Mouse (Mus musculus) A20 (cell line): ENCODE measurements at regions not wholly inside any gene's neighbourhood (a gene's known extent, or its start where the extent isn't known, plus 50 kb on each side); places are given as distances from the start of the nearest gene placed in this dataset.

Experiments used
- DNase-seq: peaks from one replicate; pipeline ENCODE4 v3.0.0-alpha.2; 2011; ENCODE audit warnings: low read depth, low spot score

DNA sequence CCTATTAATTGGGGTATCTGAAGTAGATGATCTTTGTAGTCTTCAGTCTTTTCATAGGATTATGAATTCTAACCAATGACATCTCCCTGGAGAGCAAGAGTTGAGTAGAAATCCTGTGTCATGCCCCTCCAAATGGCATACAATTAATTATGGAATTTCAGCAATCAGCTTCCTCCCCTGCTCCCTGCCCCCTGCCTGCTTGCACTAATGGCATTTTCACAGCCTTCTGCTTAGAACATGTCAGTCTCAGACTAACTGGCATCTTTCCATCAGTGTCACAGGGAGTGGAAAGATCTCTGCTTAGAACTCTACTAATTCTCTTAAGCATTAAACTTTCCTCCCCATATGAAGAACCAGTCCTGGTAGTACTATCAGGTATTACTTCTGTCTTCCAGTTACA lies 581.8 kb upstream of the Camk1g start:
- DNase-seq = no peak

DNA sequence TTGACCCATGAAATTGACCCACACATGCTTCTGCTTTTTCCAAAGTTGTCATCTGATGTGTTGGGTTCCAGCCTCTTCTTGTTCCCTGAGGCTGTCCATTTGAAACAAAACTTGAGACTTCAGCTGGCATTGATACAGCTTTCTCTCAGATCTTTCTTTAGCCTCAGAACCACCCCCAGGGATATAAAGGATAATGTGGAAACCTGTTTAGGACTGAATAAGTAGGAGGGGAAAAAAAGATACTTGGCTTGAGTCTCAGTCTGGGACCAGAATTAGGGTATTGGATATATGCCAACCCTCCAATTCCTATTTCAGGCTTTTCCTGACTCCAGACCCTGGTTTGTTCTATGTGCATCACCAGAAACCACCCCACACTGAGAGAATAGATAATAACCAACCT lies 579.7 kb upstream of the Camk1g start:
- DNase-seq = no peak

DNA sequence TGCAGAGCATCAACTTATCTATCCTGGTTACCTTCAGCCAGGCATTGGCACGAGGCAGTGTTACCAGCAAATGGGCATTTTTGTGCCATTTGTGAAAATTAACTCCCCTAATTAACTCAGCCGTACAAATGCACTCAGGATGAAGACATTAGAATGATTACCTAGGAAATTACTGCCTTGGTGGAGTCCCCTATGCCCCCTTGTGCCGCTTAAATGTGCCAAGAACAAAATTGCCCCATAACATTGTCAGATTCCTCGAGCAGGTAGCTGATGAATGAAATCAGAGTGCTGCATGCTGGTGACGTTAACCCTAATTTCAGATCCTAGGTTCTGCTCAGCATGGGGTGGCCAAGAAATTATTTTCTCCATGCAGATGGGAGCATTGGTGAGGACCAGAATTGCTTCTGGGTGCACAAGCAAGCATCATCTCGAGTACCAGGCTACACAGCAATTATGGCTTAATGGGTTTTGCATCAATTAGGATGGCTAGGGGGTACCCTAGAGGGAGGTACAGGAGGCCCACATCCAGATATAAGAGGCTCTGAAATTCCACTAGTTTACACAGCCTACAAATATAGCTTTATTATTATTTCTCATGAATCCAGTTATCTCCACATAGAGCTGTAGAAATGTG lies 577.0 kb upstream of the Camk1g start:
- DNase-seq = no peak

DNA sequence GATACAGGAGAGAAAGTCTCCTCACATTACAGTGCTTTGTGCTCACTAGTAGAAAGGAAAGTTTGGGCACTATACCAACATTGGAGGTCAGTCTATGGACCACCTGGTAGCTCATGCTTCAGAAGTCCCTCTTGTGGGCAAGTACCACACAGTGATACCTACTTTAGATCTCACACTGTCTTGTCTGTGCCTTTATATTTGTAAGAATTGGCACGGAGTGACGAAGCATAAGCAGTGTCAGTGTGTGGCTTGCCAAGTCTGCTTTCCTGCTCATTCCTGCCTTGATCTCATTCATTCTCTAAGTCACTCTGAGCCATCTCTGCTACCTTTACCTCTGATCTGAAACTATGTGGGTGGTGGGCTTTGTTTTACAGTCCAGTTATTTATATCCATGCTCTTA lies 565.9 kb upstream of the Camk1g start:
- no peak for DNase-seq

DNA sequence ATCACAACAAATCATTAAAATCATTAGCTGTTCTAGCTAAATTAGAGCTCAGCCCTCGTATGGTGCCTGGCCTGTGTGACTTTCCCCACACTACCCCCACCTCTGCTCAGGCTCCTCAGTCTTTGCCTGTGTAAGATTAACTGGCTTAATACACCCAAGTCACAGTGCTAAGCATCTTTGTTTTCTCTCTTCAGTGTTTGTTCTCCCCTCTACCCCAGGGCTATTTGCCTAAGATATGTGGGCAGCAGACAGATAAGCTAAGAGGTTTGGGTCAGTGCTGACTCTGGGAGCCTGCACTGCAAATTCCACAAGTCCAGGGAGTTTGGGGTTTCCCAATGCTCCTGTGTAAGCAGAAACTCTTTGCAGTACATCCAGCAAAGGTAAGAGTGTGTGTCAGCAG lies 564.2 kb upstream of the Camk1g start:
- DNase-seq = no peak

DNA sequence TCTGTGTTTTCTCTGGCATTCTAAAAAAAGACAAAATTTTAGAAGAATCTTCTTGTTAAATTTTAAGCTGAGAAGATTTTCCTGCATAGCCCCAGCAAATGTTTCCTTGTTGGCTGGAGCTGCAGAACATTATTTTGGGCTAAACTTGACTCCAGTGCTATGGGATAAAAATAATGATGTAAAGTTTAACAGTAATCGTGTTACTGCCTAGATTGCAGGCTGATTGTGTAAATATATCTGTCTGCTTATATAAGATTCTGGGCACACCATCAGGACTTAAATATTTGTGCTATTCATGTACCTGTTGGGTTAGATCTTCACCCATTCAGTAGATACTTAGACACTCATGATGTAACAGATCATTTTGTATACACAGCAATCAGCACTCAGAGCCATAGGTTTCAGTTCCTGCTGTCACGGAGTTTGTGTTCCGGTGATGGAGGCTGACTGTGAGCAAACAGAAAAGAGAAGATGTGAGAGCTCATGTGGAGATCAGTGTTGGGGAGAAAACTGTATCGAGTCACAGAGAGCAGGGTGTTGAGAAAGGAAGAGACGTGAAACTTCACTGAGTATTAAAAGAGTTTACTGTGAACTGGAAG lies 561.1 kb upstream of the Camk1g start:
- no peak for DNase-seq

DNA sequence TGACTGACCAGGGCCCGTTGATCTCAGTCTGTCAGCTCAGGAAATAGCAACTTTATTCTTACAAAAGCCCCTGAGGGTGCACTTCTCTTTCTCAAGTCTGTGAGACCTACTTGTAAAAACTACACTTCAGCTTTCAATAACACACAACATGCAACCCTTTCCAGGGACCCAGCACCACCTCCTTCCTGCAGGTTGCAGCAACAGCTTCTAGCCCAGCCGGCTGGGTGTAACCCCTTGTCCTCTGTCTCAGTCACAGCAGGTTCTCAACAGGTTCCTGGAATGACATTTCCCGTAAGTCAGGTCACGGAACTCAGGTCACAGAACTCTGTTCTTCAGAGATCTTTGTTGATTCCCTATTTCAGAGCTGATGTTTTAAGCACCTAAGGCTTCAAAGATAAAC lies 558.5 kb upstream of the Camk1g start:
- DNase-seq = no peak

DNA sequence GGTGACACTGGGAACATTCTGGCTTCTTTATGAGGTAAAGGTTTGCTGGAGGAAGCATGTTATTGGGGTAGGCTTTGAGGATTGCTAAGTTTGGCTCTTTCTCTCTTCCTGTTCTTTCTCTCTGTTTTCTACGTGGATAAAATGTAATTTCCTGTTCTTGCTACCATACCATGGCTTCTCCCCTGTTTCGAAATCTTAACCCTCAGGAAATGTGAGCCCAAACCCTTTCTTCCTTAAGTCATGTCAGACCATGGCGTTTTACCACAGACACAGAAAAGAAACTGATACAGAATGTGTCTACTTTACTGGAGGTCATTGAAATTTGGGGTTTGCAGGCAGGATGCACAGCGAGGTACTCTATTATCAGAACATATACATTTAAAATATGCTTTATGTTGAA lies 552.7 kb upstream of the Camk1g start:
- DNase-seq = no peak

DNA sequence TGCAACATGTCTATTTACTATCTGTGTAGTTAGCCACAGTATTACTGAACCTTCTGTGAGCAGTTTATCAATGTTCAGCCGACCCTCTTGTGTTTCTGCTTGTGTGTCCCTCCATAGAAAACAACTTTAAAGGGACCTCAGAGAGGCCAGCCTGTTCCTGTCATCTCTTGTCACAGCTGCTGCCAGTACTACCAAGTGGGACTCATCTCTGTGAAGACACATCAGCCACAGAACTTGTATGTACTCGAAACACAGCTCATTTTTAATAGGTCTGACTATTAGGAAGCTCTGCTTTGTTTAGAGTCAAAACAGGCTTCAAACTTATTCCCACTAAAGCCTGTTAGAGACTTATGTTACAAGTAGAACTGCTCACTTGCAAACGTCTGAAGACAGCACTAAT lies 549.1 kb upstream of the Camk1g start:
- DNase-seq = no peak

DNA sequence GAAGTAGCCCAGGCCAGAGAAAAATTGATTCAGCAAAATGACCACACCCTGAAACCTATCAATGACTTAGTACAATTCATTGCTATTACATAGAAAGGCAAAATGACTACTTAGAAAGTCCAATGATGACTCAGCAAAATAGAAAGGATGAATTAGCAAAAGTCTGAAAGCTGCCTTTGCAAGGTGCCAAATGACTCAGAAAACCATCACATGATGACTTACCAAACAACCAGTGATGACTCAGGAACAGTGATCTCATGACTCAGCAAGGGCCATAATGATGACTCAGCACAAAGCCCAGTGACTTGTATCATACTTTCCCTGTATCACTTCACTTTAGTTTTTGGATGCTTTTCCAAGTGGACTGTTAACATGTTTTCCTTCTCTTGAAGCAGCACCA lies 535.6 kb upstream of the Camk1g start:
- no peak for DNase-seq

DNA sequence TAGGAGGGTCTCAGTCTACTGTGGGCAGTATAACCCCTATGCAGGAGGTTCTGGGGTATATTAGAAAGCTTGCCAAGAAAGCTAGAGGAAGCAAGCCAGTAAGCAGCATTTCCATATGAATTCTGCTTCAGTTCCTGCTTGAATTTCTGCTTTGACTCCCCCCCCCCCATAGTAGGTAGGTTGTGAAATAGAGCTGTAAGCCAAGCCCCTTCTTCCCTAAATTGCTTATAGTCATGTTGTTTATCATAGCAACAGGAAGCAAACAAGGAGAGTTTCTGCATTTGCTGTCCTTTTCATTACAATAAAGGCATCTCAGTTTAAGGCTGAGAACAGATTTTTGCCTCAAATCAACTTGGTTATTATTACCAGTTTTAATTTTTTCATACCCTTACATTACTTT lies 524.0 kb upstream of the Camk1g start:
- no peak for DNase-seq

DNA sequence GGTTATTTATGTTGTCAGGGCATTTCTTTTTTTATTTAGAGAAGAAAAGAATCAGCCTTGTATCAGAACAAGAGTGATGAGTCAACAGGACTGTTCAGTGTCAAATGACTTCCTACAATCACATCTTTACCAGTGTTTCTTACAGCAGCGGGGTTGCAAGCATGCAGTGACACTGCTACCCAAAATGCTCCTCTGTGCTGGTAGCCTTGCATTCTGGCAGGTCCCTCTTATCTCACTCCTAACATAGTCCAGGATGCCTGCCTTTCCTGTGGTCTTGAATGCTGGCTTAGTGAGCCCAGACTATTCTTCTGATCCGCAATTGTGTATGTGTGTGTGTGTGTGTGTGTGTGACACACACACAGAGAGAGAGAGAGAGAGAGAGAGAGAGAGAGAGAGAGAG lies 506.4 kb upstream of the Camk1g start:
- DNase-seq = no peak

DNA sequence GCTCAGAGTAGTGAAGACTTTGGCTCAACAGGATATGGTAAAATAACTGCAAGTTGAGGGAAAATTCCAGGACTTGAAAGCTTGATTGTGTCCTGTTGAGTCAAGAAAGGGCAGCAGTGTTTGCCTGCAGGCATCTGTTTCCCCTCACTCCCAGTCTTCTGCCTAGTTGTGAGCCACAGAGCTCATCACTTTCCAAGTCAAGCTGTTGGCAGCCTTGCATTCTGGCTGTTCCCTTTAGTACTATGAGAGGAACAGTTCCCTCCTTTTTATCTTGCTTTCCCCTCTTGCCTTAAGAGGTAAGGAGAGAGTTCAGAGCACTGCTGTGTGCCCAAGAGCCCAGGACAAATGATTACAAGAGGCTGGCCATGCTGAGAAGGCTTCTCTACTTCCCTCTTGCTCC lies 506.0 kb upstream of the Camk1g start:
- DNase-seq = no peak

DNA sequence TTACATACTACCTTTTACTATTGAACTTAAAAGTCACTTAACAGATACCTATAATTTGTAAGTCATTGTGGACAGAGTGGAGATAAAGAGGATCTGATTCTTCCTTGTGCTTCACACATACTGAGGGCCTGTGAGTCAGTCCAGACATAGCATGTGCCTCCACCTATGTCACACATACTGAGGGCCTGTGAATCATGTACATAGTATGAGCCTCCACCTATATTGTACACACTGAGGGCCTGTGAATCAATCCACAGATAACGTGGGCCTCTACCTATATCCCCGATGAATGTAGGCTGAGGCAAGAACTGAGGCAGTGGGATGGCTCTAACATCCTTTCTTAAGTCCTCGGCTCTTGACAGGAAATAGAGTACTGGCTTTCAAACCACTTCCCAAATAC lies 505.2 kb upstream of the Camk1g start:
- no peak for DNase-seq

DNA sequence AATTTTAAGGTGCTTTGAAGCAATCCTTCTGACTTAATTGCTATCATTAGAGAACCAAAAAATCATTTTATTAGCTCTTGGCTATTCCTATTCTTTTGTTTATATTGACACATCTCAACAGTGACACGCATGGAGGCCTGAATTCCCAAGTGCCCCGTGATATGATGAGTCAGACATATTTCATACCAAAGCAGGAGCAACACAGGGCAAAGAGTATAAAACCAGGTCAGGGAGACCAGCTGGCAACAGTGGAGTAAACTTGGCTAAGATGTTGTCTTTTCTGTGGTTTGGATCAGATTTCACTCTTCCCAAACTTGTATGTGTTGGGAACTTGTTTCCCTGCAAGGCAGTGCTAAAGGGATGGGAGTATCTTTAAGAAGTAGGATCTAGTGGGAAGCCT lies 500.6 kb upstream of the Camk1g start:
- DNase-seq = no peak

DNA sequence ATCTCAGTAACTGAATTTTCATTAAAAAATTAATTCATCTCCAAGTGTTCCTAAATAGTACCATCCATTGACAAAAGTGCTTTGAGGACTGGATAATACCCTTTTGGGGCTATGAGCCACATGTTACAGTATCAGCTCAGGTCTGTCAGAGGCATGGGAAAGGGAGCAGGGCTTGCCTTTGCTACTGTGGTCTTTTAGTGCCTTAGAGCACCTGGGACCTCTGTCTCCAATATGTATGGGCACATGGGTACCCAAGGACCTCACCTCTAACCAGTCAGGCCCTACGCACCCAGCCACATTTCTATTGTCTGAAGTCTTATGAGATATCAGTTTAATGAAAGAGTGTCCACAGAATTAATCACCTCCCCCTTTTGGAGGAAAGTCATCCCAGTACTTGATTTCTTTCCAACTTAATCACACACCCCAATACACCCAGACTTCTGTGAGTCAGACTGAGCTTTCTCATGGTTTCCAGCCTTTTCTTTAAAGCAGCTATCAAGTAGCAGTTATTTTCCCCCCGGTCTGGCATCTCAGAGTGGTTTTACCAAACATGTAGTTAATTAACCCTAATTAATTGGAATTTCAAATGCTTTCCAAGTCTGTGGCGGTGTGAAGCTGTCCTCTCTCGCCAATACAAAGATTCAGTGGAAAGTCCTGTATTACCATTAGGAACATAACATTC lies 498.7 kb upstream of the Camk1g start:
- DNase-seq = no peak

DNA sequence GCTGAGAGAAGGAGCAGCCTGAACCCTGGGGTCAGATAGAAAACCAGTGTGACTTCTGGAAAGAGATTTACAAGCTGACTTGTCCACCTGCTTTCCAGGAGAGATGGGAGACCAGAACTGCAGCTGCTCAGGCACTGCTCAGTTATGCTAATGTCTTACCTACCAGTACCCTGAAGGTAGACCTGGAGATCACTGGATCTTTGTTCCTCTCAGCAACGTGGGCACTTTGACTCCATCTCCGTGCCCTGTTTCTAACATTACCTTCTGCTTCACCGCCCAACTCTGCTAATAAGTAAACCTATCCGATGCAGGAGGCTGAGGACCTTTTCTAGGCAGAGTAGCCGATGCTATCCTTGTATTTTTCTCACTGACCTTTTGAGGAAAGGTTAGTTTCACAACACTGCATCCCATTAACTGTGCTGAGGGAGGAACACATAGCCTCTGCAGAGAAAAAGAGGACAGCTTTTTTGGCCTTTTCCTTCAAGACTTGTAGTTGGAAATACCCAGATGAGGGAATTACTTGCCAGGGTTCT lies 490.7 kb upstream of the Camk1g start:
- no peak for DNase-seq

DNA sequence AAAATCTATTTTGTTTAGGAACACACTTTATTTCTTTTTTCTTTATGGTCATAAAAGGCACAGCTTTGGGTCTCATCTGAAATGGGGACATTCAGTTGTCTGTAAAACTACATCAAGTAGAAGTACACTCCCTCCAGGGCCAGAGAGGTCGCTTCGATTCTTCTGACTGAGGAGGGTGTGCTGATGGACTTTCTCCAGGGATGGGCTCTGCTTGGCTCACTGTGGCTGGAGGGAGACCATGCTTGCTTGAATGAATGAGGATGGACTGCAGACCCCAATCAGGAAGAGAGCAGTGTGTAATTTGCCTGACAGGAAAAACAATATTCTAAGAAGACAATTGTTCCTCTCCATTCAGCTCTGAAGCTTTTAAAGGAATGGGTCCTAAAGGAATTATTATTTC lies 490.3 kb upstream of the Camk1g start:
- no peak for DNase-seq

DNA sequence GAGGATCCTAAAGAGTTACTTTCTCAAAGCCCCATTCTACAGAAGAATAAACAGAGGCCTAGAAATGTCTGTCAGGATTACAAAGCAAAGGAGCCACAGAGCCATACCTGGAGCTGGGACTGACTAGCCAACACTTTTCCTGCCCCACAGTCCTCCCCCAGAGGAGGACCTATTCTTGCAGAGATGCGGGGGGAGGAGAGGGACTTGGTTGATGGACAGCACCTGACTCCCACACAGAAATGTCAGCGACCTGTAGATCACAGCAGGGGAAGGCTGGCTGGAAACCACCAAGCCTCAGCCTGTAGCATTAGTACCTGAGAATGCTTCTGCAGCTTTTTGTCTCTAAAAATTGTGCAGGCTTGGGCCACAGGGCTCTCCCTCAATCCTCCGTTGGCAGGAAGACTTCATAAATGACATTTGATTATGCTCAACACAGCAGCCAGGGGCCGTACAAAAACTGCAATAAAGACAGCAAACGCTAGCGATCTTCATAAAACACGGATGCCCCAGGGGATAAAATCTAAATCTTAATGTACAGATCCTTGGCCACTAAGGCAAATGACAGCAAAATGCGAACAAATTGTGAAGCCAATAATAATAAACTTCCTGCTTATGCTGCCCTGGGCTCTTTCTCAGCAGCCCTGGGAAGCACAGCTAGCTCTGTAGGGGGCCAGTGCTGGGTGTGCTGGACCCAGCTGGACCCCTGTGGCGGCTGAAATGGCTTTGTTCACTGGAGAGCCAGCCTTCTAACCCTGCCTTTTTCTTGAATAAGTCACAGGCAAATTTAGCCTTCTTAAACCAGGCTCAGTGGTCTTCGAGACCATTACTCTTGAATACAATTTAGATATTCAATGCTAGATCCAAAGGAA lies 489.4 kb upstream of the Camk1g start:
- no peak for DNase-seq

DNA sequence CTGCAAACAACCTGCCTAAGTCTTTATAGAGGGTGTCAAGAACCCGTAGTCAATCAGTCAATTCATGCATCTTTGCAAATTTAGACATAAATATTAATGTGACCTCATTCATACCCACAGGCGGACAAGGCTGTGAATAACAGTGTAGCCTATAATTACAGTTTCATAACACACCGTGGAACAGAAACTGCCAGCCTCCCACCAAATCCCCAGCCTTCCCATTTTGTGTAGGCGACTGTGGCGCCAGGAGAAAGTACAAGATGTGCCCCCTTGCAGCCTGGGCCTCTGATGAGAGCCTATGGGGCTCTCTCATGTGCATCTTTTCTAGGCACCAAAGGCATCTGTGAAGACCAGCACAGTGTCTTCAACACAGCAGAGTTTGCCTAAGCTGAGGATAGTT lies 477.8 kb upstream of the Camk1g start:
- no peak for DNase-seq

DNA sequence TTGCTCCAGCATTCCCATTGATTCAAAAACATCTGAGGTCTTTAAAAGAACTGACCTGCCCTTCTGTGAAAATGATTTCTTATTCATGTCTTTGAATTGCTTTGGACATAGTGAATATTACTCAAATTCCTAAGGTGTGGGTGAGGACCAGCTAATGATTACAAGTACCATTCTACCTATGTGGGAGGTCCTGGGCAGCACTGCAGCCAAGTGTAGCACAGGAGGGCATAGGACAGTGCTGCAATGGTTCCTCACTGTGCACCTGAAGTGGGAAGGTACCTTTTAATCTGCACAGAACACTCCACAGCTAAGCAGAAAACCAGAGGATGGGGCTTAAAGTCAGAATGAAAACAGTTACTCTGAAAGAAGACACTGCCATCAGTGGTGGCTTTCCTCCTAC lies 474.8 kb upstream of the Camk1g start:
- DNase-seq = no peak

DNA sequence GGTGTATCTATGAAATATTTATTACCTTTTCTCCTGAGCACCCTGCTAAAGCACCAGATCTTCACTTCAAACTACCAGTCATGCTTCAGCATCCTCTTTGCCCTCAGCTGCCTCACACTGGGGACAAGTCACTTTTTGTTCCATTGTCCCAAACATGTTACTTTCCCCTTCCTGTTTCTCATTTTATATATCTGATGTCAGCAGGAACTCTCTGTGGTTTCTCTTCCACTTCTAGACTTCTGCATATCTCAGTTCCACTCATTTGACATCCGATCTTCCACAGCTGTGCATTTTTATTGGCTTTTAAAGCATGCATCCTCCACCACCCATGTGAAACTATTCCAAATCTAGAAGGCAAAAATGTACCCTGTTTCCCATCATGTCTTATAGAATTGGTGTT lies 474.4 kb upstream of the Camk1g start:
- DNase-seq = no peak
